Mouse (Mus musculus) spleen, embryonic (tissue): ENCODE results near the gene Tns4.

Source experiments
- CTCF ChIA-PET: fragments of 350-600 bp; sonication (Branson Sonifier 250); formaldehyde crosslinking; loops from one replicate; lab custom pipeline; 2022; lab: Charles Lee

The Tns4 gene

GRCm38 (mm10) chr11:99089077-99089601 is at the start of gene Tns4:
Tns4 (minus strand) TSS chr11:99089306.
- CTCF ChIA-PET: no interaction called here

GRCm38 (mm10) chr11:99137385-99137784 is 48.3 kb upstream of the Tns4 start:
- CTCF ChIA-PET: interaction anchor here (0.6 to 1.7 kb wide), 2 partner anchors 12 to 1227 kb away, joined by 3 to 5 read pairs; no protein-coding TSS in a partner anchor

DNA sequence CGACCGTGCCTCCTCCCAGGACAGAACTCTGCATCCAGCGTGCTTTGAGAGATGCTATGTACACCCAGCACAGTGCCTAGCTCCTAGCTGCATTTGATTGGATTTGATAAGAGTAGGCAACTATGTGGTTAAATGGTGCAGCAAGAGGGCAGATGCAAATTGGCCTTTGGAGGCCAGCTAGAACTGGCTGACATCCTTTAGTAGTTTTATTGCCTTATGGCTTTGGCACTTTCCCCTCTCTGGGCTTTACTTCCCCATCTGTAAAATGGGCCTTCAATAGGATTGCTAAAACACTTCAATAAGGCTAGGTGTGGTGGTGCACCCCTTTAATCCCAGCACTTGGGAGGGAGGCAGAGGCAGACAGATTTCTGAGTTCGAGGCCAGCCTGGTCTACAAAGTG is 47.9 kb upstream of the Tns4 start:
- CTCF ChIA-PET: interaction anchor here (0.7 to 1.7 kb wide), 2 partner anchors 12 to 101 kb away, joined by 3 to 5 read pairs; no protein-coding TSS in a partner anchor

DNA sequence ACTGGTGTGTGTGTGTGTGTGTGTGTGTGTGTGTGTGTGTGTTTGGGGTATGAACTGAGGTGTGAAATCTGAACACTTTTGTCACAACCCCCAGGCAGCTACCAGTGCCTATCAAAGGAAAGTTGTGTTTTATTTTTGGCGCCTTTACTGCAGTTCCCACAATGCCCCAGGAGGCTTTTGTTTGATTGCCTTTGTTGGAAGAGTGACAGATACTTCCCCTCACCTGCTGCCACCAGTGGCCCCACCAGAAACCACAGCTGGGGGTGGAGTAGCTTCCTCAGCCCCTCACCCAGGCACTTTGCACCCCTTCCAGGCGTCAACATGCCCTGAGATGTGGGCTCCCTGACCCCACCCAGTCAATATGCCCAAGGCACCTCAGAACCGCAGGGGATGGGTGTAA is 47.3 kb upstream of the Tns4 start:
- CTCF ChIA-PET: interaction anchor here (0.6 to 1.7 kb wide), 3 partner anchors 11 to 183 kb away, joined by 3 to 5 read pairs (median 3); no protein-coding TSS in a partner anchor

DNA sequence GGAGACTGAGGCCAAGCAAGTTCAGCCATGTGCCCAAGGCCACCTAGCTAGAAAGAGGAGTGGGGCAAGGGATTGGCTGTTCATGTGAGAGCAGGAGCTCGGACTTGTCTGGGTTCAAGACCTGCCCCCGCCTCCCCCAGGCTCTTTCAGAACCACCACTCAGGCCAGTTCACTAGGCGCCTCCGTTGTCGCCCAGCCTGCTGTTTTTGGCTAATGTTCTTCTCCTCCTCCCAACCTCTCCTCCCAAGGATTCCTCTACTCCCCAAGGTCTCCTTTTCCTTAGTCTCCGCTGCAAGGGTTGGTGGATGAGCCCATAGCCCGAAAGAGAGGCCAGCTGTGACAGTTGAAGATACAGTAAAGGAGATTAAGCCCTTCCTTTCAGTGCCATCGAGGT is 45.9 kb upstream of the Tns4 start:
- CTCF ChIA-PET: interaction anchor here (0.6 to 1.1 kb wide), 2 partner anchors 10 to 13 kb away, joined by 3 to 6 read pairs; no protein-coding TSS in a partner anchor

- CTCF ChIA-PET: interaction anchor here (1.1 kb wide), 1 partner anchor 11 kb away, joined by 3 read pairs; no protein-coding TSS in a partner anchor
These were observed 45.4 kb upstream of the Tns4 start for GRCm38 (mm10) chr11:99134266-99135046.

- CTCF ChIA-PET: no interaction called here
These were observed 44.3 kb upstream of the Tns4 start for GRCm38 (mm10) chr11:99133285-99133897.

- CTCF ChIA-PET: interaction anchor here (0.6 kb wide), 1 partner anchor 175 kb away, joined by 3 read pairs; no protein-coding TSS in a partner anchor
These were observed 43.1 kb upstream of the Tns4 start for GRCm38 (mm10) chr11:99132091-99132730.

GRCm38 (mm10) chr11:99131463-99131840 is 42.3 kb upstream of the Tns4 start:
- CTCF ChIA-PET: no interaction called here

GRCm38 (mm10) chr11:99130736-99131462 is 41.8 kb upstream of the Tns4 start:
- CTCF ChIA-PET: no interaction called here

GRCm38 (mm10) chr11:99129287-99129686 is 40.2 kb upstream of the Tns4 start:
- CTCF ChIA-PET: interaction anchor here (0.6 to 0.8 kb wide), 2 partner anchors 14 to 189 kb away, joined by 3 to 6 read pairs; no protein-coding TSS in a partner anchor

GRCm38 (mm10) chr11:99127785-99128682 is 38.9 kb upstream of the Tns4 start:
- CTCF ChIA-PET: interaction anchor here (0.6 kb wide), 1 partner anchor 29 kb away, joined by 20 read pairs; no protein-coding TSS in a partner anchor

GRCm38 (mm10) chr11:99126482-99127253 is 37.6 kb upstream of the Tns4 start:
- CTCF ChIA-PET: interaction anchor here (0.6 to 0.9 kb wide), 3 partner anchors 21 to 117 kb away, joined by 3 to 8 read pairs (median 4); no protein-coding TSS in a partner anchor

DNA sequence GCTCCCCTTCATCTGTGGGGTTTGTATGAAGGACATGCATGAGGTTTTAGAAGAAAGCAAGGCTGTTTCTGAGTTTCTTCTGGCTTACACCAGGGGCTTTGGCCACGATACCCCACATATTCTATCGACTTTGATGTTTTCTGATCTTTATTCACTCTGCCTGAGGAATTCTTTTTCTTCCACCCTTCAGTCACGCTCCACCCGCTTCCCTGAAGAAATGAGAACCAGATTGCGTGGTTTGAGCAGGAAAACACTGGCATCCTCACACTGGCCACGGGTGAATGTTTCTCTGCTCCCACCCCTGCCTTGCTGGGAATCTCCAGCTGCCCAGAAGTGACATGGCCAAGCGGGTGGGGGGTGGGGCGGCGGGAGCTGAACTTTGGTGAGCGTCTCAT is 35.5 kb upstream of the Tns4 start:
- CTCF ChIA-PET: interaction anchor here (0.6 to 1.5 kb wide), 2 partner anchors 12 to 28 kb away, joined by 4 to 5 read pairs; no protein-coding TSS in a partner anchor

GRCm38 (mm10) chr11:99123977-99124634 is 35.0 kb upstream of the Tns4 start:
- CTCF ChIA-PET: interaction anchor here (0.6 kb wide), 2 partner anchors 27 to 135 kb away, joined by 4 read pairs; no protein-coding TSS in a partner anchor

- CTCF ChIA-PET: interaction anchor here (0.7 kb wide), 1 partner anchor 156 kb away, joined by 10 read pairs; no protein-coding TSS in a partner anchor
These were observed 33.6 kb upstream of the Tns4 start for GRCm38 (mm10) chr11:99122703-99123102.

- CTCF ChIA-PET: interaction anchor here (0.5 kb wide), 2 partner anchors 52 to 249 kb away, joined by 6 to 7 read pairs; no protein-coding TSS in a partner anchor
These were observed 32.1 kb upstream of the Tns4 start for GRCm38 (mm10) chr11:99121218-99121631.
